Mouse (Mus musculus): ENCODE results near the gene Alg13. TPM values are rescaled to one million over a fixed set of nuclear protein-coding genes. Genes with fewer than 3 reads are reported as not detected.

Alg13 gene
- polyA plus RNA-seq, 1 experiment = 3.0 TPM

DNA sequence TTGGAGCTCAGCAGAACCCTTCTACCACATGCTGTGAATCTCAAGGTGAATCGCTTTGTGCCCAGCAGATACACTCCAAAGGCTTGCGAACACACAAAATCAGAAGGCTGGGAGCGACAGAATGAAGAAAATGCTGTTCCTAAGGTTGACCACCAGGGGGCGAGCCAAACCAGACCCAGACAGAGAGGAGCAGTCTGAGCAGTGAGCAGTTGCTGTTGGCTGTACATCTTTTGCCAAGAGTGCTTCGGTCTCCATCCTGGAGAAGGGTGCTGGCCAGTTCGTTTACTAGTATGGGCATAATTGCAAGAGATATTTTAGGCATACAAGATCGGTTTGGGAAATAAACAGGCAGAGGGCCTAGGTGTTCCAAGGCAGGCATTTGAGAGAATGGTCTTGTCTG, 85.9 kb downstream of the Alg13 start:
- TF ChIP-seq CTCF (IDR thresholded peaks at IDR 0.05; ENCODE audit: extremely low read depth, insufficient read depth, insufficient read length, insufficient replicate concordance) = peak; percentile 41; the same call in 1 of the 2 replicates
- TF ChIP-seq POLR2A (IDR thresholded peaks at IDR 0.05; ENCODE audit: low read depth, low read length) = no peak
- WGBS = 38% methylated on average over 7 of the region's 7 CpGs
- Histone ChIP-seq H3K4me3 (ENCODE audit: extremely low read depth, insufficient read depth, insufficient read length) (no peak overlapping the region), H3K4me1 (ENCODE audit: control insufficient read depth, insufficient read depth, insufficient read length) (no peaks in the 10 kb centered on the region), H3K36me3 (ENCODE audit: control insufficient read depth, insufficient read depth, low read length) (no peaks in the 10 kb centered on the region), H3K27ac (ENCODE audit: insufficient read depth, low read length) (no peak overlapping the region), H3K27me3 (ENCODE audit: control insufficient read depth, insufficient read depth, low read length) (no peaks in the 10 kb centered on the region)
- DNase-seq (ENCODE audit: low read depth in 1 of 2, low spot score in 2 of 2) = peak in 1 of 2 experiments; percentile 18

DNA sequence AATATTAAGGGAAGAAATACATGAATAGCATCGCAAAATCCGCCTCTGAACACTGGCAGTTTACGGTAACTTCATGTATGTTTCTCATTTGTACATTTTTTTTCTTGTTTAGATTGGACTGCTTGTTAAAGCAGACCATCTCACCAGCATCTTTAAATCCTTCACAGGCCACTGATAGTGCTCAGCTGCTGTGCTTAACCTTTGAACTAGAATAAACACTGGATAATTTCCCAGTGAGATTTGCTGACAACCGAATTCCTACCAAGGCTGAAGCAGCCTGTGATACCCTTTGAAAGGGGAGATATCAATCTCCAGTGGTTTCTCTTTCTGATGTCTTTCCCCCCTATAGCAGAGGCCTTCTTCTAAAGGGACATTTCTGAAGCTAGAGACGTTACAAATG, 90.4 kb downstream of the Alg13 start:
- H3K27ac ChIP-seq (ENCODE audit: insufficient read depth, low read length) = no peak overlapping the region
- no peaks in the 10 kb centered on the region for H3K4me1 ChIP-seq (ENCODE audit: control insufficient read depth, insufficient read depth, insufficient read length)
- 74% methylated on average over 5 of the region's 5 CpGs for WGBS
- no peaks in the 10 kb centered on the region for H3K27me3 ChIP-seq (ENCODE audit: control insufficient read depth, insufficient read depth, low read length)
- H3K4me3 ChIP-seq (ENCODE audit: extremely low read depth, insufficient read depth, insufficient read length) = no peak overlapping the region
- no peak for TF ChIP-seq CTCF (IDR thresholded peaks at IDR 0.05; ENCODE audit: extremely low read depth, insufficient read depth, insufficient read length, insufficient replicate concordance)
- TF ChIP-seq POLR2A (IDR thresholded peaks at IDR 0.05; ENCODE audit: low read depth, low read length) = no peak
- DNase-seq (ENCODE audit: low read depth in 1 of 2, low spot score in 2 of 2) = no peak
- no peaks in the 10 kb centered on the region for H3K36me3 ChIP-seq (ENCODE audit: control insufficient read depth, insufficient read depth, low read length)

- H3K27ac ChIP-seq (ENCODE audit: insufficient read depth, low read length) = no peak overlapping the region
- no peaks in the 10 kb centered on the region for H3K4me1 ChIP-seq (ENCODE audit: control insufficient read depth, insufficient read depth, insufficient read length)
- H3K4me3 ChIP-seq (ENCODE audit: extremely low read depth, insufficient read depth, insufficient read length) = no peak overlapping the region
- DNase-seq (ENCODE audit: low read depth in 1 of 2, low spot score in 2 of 2) = no peak
- 64% methylated on average over 1 of the region's 1 CpGs for WGBS
- no peaks in the 10 kb centered on the region for H3K27me3 ChIP-seq (ENCODE audit: control insufficient read depth, insufficient read depth, low read length)
- TF ChIP-seq POLR2A (IDR thresholded peaks at IDR 0.05; ENCODE audit: low read depth, low read length) (no peak), CTCF (IDR thresholded peaks at IDR 0.05; ENCODE audit: extremely low read depth, insufficient read depth, insufficient read length, insufficient replicate concordance) (no peak)
- no peaks in the 10 kb centered on the region for H3K36me3 ChIP-seq (ENCODE audit: control insufficient read depth, insufficient read depth, low read length)
Observed at GRCm38 (mm10) chrX:144420259-144420658, 102.7 kb downstream of the Alg13 start.

DNA sequence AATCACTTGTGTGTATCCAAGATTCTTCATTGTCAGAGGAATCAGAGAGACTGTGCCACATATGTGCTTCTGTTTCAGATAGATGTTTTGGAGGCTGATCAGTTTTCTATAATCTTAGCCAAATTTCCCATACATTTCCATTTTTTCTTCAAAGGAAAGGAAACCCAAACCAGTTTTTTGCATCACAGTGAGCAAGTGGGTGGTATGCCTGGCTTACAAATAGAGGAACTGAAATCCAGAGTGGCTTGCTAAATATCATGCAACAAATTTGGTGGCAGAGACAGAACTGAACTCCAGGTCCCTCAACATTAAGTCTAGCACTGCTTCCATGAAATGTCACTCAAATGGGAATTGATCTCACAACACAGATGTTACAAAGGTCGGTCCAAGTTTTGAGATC, 103.5 kb downstream of the Alg13 start:
- WGBS = 95% methylated on average over 1 of the region's 1 CpGs
- Histone ChIP-seq H3K27ac (ENCODE audit: insufficient read depth, low read length) (no peak overlapping the region), H3K27me3 (ENCODE audit: control insufficient read depth, insufficient read depth, low read length) (no peaks in the 10 kb centered on the region), H3K4me3 (ENCODE audit: extremely low read depth, insufficient read depth, insufficient read length) (no peak overlapping the region), H3K36me3 (ENCODE audit: control insufficient read depth, insufficient read depth, low read length) (no peaks in the 10 kb centered on the region), H3K4me1 (ENCODE audit: control insufficient read depth, insufficient read depth, insufficient read length) (no peaks in the 10 kb centered on the region)
- no peak for DNase-seq (ENCODE audit: low read depth in 1 of 2, low spot score in 2 of 2)
- no peak for TF ChIP-seq POLR2A (IDR thresholded peaks at IDR 0.05; ENCODE audit: low read depth, low read length)
- TF ChIP-seq CTCF (IDR thresholded peaks at IDR 0.05; ENCODE audit: extremely low read depth, insufficient read depth, insufficient read length, insufficient replicate concordance) = no peak

DNA sequence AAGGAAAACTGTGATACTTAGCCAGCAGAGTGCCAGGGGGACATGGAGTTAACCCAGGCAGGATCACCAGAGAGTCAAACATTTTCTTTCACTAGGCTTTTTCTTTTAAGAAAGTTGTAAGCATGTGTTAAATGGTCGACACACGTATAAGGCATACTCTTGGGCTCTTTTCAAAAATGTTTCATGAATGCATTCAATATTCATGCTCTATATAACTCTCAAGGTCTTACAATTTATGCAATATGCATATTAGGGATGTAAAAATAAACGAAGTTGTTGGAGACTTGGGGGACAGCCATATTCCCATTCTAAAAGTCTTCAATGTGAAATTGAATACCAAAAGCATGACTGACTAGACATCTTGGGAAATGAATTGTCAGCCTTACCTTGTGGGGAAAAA, 106.2 kb downstream of the Alg13 start:
- H3K4me3 ChIP-seq (ENCODE audit: extremely low read depth, insufficient read depth, insufficient read length) = no peak overlapping the region
- no peak overlapping the region for H3K27ac ChIP-seq (ENCODE audit: insufficient read depth, low read length)
- no peaks in the 10 kb centered on the region for H3K4me1 ChIP-seq (ENCODE audit: control insufficient read depth, insufficient read depth, insufficient read length)
- H3K27me3 ChIP-seq (ENCODE audit: control insufficient read depth, insufficient read depth, low read length) = no peaks in the 10 kb centered on the region
- WGBS = 81% methylated on average over 3 of the region's 3 CpGs
- H3K36me3 ChIP-seq (ENCODE audit: control insufficient read depth, insufficient read depth, low read length) = no peaks in the 10 kb centered on the region
- no peak for TF ChIP-seq POLR2A (IDR thresholded peaks at IDR 0.05; ENCODE audit: low read depth, low read length)
- no peak for TF ChIP-seq CTCF (IDR thresholded peaks at IDR 0.05; ENCODE audit: extremely low read depth, insufficient read depth, insufficient read length, insufficient replicate concordance)
- no peak for DNase-seq (ENCODE audit: low read depth in 1 of 2, low spot score in 2 of 2)

Other genes starting within 250 kb of the Alg13 start
- 0.02 TPM in 2 replicates for gene A730046J19Rik, start 164.1 kb upstream of the Alg13 start, polyA plus RNA-seq (2012; rRNA removed)
- not detected in 2 replicates for gene Trpc5os, start 138.8 kb downstream of the Alg13 start, polyA plus RNA-seq (2012; rRNA removed)